Mouse (Mus musculus): ENCODE results near the gene Mdn1. TPM values are rescaled to one million over a fixed set of nuclear protein-coding genes. Genes with fewer than 3 reads are reported as not detected.

Mdn1 gene
- total and polyA plus RNA-seq, 2 experiments from 2014 or later: 3.7 to 6.8 TPM

GRCm38 (mm10) chr4:32789020-32789419 lies 132.1 kb downstream of the Mdn1 start:
- TF ChIP-seq EP300 (IDR thresholded peaks at IDR 0.05; ENCODE audit: low read depth) (no peak), CTCF (IDR thresholded peaks at IDR 0.05; ENCODE audit: low read depth) (no peak)
- DNase-seq (ENCODE audit: low spot score): no peak
- ATAC-seq (ENCODE audit: insufficient read depth, low read depth): no peak
- Histone ChIP-seq H3K9ac (replicated peaks; ENCODE audit: low read depth, low read length) (no peak overlapping the region), H3K4me1 (ENCODE audit: control insufficient read depth, insufficient read depth) (no peaks in the 10 kb centered on the region), H3K27ac (ENCODE audit: low read depth) (no peak overlapping the region), H3K36me3 (replicated peaks; ENCODE audit: control insufficient read depth, insufficient read depth, low read length) (no peaks in the 10 kb centered on the region), H3K4me3 (ENCODE audit: low read depth, low read length) (no peak overlapping the region), H3K27me3 (ENCODE audit: control insufficient read depth, insufficient read depth, low read length) (no peaks in the 10 kb centered on the region), H3K9me3 (replicated peaks; ENCODE audit: control insufficient read depth, low read length) (no peaks in the 10 kb centered on the region), H3K4me2 (ENCODE audit: low read depth, low read length) (no peak overlapping the region)
- 73% methylated on average over 4 of the region's 4 CpGs for WGBS

- no peak overlapping the region for H3K9ac ChIP-seq (replicated peaks; ENCODE audit: low read depth, low read length)
- no peak overlapping the region for H3K4me3 ChIP-seq (ENCODE audit: low read depth, low read length)
- no peak for TF ChIP-seq CTCF (IDR thresholded peaks at IDR 0.05; ENCODE audit: low read depth)
- no peak for TF ChIP-seq EP300 (IDR thresholded peaks at IDR 0.05; ENCODE audit: low read depth)
- 0 out of 2 replicates have a peak, but pooled peaks cover 7% of the 10 kb centered on the region for H3K36me3 ChIP-seq (replicated peaks; ENCODE audit: control insufficient read depth, insufficient read depth, low read length)
- 97% methylated on average over 4 of the region's 4 CpGs for WGBS
- H3K27me3 ChIP-seq (ENCODE audit: control insufficient read depth, insufficient read depth, low read length): no peaks in the 10 kb centered on the region
- H3K4me2 ChIP-seq (ENCODE audit: low read depth, low read length): no peak overlapping the region
- H3K4me1 ChIP-seq (ENCODE audit: control insufficient read depth, insufficient read depth): 0 out of 2 replicates have a peak, but pooled peaks cover 4% of the 10 kb centered on the region
- DNase-seq (ENCODE audit: low spot score) (no peak), ATAC-seq (ENCODE audit: insufficient read depth, low read depth) (no peak)
- H3K9me3 ChIP-seq (replicated peaks; ENCODE audit: control insufficient read depth, low read length): no peaks in the 10 kb centered on the region
- H3K27ac ChIP-seq (ENCODE audit: low read depth): no peak overlapping the region
Measured at GRCm38 (mm10) chr4:32798976-32799375, 142.1 kb downstream of the Mdn1 start.

GRCm38 (mm10) chr4:32799966-32800576 lies 143.2 kb downstream of the Mdn1 start, which contains the start of gene Lyrm2:
Gene Lyrm2 (plus strand): TSS chr4:32800253.
- WGBS: under 1% methylated on average over 53 of the region's 53 CpGs
- H3K36me3 ChIP-seq (replicated peaks; ENCODE audit: control insufficient read depth, insufficient read depth, low read length): 0 out of 2 replicates have a peak, but pooled peaks cover 7% of the 10 kb centered on the region
- no peak for TF ChIP-seq EP300 (IDR thresholded peaks at IDR 0.05; ENCODE audit: low read depth)
- TF ChIP-seq CTCF (IDR thresholded peaks at IDR 0.05; ENCODE audit: low read depth): no peak
- H3K9ac ChIP-seq (replicated peaks; ENCODE audit: low read depth, low read length): peak within 1 kb of the TSS; percentile 75
- no peaks in the 10 kb centered on the region for H3K27me3 ChIP-seq (ENCODE audit: control insufficient read depth, insufficient read depth, low read length)
- peak within 1 kb of the TSS; percentile 92 for H3K27ac ChIP-seq (ENCODE audit: low read depth)
- 0 out of 2 replicates have a peak, but pooled peaks cover 4% of the 10 kb centered on the region for H3K4me1 ChIP-seq (ENCODE audit: control insufficient read depth, insufficient read depth)
- peak within 1 kb of the TSS; percentile 77 for H3K4me2 ChIP-seq (ENCODE audit: low read depth, low read length)
- peak; percentile 90 for ATAC-seq (ENCODE audit: insufficient read depth, low read depth)
- DNase-seq (ENCODE audit: low spot score): peak; percentile 71
- peak within 1 kb of the TSS; percentile 77 for H3K4me3 ChIP-seq (ENCODE audit: low read depth, low read length)
- H3K9me3 ChIP-seq (replicated peaks; ENCODE audit: control insufficient read depth, low read length): no peaks in the 10 kb centered on the region

- ATAC-seq (ENCODE audit: insufficient read depth, low read depth): peak; percentile 25; the same call in 1 of the 2 replicates
- Histone ChIP-seq H3K27me3 (ENCODE audit: control insufficient read depth, insufficient read depth, low read length) (no peaks in the 10 kb centered on the region), H3K4me3 (ENCODE audit: low read depth, low read length) (peak overlapping the region; percentile 77), H3K27ac (ENCODE audit: low read depth) (peak overlapping the region; percentile 92), H3K4me2 (ENCODE audit: low read depth, low read length) (peak overlapping the region; percentile 77), H3K9me3 (replicated peaks; ENCODE audit: control insufficient read depth, low read length) (no peaks in the 10 kb centered on the region), H3K4me1 (ENCODE audit: control insufficient read depth, insufficient read depth) (0 out of 2 replicates have a peak, but pooled peaks cover 4% of the 10 kb centered on the region), H3K9ac (replicated peaks; ENCODE audit: low read depth, low read length) (peak overlapping the region; percentile 75), H3K36me3 (replicated peaks; ENCODE audit: control insufficient read depth, insufficient read depth, low read length) (0 out of 2 replicates have a peak, but pooled peaks cover 7% of the 10 kb centered on the region)
- DNase-seq (ENCODE audit: low spot score): peak; percentile 7
- WGBS: 8% methylated on average over 9 of the region's 9 CpGs
- TF ChIP-seq CTCF (IDR thresholded peaks at IDR 0.05; ENCODE audit: low read depth) (no peak), EP300 (IDR thresholded peaks at IDR 0.05; ENCODE audit: low read depth) (no peak)
Measured at GRCm38 (mm10) chr4:32800577-32801170, 143.8 kb downstream of the Mdn1 start.

GRCm38 (mm10) chr4:32817478-32817877 lies 160.6 kb downstream of the Mdn1 start:
- no peaks in the 10 kb centered on the region for H3K27me3 ChIP-seq (ENCODE audit: control insufficient read depth, insufficient read depth, low read length)
- ATAC-seq (ENCODE audit: insufficient read depth, low read depth) (no peak), DNase-seq (ENCODE audit: low spot score) (no peak)
- 70% methylated on average over 5 of the region's 5 CpGs for whole genome bisulfite sequencing
- no peak for TF ChIP-seq CTCF (IDR thresholded peaks at IDR 0.05; ENCODE audit: low read depth)
- TF ChIP-seq EP300 (IDR thresholded peaks at IDR 0.05; ENCODE audit: low read depth): no peak
- no peak overlapping the region for H3K27ac ChIP-seq (ENCODE audit: low read depth)
- no peak overlapping the region for H3K4me3 ChIP-seq (ENCODE audit: low read depth, low read length)
- no peak overlapping the region for H3K4me2 ChIP-seq (ENCODE audit: low read depth, low read length)
- H3K9ac ChIP-seq (replicated peaks; ENCODE audit: low read depth, low read length): no peak overlapping the region
- H3K4me1 ChIP-seq (ENCODE audit: control insufficient read depth, insufficient read depth): no peaks in the 10 kb centered on the region
- H3K36me3 ChIP-seq (replicated peaks; ENCODE audit: control insufficient read depth, insufficient read depth, low read length): no peaks in the 10 kb centered on the region
- no peaks in the 10 kb centered on the region for H3K9me3 ChIP-seq (replicated peaks; ENCODE audit: control insufficient read depth, low read length)
